Mouse (Mus musculus) liver, adult 2 months (tissue): ENCODE results near the gene Mcf2l.

ENCODE experiments used
- CTCF ChIP-seq: fragments of 200-500 bp; IDR thresholded peaks from 2 replicates; pipeline ENCODE4 v1.5.1; 2011; ENCODE audit warnings: low read depth, low read length, control low read depth
- POLR2A ChIP-seq: fragments of 200-500 bp; IDR thresholded peaks from 2 replicates; pipeline ENCODE4 v1.6.1; 2011; ENCODE audit warnings: low read length, control low read depth; ENCODE audit not compliant: insufficient read depth; ENCODE audit errors: extremely low read depth

GRCm38 (mm10) chr8:12978308-12978707, 104.7 kb downstream of the Mcf2l start:
- TF ChIP-seq CTCF (no peak), POLR2A (no peak)
